Mouse (Mus musculus): ENCODE data around the gene Tenm4.

DNA sequence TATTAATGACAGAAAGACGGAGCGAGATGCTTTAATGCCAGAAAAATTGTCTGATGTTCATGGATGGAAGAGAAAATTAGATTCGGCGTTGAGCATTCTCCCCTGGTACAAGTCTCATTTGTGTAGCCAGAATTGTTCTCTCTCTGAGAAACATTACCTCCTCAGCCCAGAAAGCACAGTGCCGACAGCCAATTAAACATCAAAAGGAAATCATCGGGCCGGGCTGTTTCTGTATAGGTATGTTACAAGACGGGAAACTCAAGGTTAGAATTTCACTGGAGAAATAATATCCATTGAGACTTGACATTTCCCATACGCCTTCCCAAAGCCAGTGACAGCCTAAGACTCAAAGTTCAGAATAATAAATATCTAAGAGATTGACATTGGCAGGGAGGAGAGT lies 614.8 kb downstream of the Tenm4 start:
- TF ChIP-seq EP300 (IDR thresholded peaks at IDR 0.05; ENCODE audit: low read depth) (no peak), CTCF (IDR thresholded peaks at IDR 0.05; ENCODE audit: low read depth) (no peak)

Measured in liver, postnatal 0 days (tissue).